Mouse (Mus musculus) WW6 (cell line): ENCODE measurements around the gene Rangap1.

Experiments used
- DNase-seq: peaks from one replicate; pipeline ENCODE4 v3.0.0-alpha.2; 2013; ENCODE audit warnings: low read depth, low spot score

The Rangap1 gene

DNA sequence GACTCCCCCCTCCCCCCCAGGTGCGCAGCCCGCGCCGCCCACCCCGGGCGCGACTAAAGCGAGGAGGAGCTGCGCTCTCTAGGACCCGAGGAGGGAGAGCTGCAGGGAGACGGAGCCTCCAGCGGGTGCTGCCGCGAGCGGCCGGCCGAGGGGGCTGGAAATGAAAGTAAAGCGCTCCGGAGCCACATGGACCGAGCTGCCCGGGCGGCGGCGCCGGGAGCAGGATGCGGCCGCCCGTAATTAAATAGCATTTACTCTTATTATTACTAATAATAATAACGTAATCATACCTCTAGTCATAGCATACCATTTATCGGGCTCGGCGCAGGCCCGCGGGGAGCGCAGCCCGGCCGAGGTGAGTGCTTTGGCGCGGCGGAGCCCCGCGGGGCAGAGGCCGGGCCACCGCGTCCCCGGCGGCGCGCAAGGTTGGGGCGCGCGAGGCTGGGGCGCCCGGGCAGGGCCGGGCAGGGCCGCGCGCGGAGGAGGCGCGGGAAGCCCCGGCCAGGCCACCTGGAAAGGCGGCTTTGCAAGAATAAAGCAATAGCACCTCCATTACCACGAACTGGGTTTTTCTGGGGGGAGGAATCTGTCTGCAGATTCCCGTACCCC is at the start of gene Rangap1, which contains the start of gene Zc3h7b:
TSS of gene Rangap1 (minus strand) at position 539 of the 609 bp plus-strand sequence.
TSS of gene Zc3h7b (plus strand) at position 66 of the 609 bp plus-strand sequence.
- DNase-seq, result no peak

DNA sequence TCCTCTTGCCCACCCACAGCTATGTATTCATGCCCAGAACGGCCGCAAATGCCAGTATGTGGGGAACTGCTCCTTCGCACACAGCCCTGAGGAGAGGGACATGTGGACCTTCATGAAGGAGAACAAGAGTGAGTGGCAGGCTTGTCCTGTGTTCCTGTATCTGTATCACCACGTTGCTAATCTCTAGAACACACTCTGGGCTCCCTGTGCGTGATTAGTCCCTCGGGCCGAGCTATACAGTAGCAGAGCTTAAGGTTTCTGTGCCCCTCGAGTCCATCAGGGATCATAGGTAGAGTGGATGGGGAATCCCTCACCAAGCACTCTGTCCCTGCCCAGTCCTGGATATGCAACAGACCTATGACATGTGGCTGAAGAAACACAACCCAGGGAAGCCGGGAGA is 47.1 kb upstream of the Rangap1 start:
- DNase-seq, result no peak

DNA sequence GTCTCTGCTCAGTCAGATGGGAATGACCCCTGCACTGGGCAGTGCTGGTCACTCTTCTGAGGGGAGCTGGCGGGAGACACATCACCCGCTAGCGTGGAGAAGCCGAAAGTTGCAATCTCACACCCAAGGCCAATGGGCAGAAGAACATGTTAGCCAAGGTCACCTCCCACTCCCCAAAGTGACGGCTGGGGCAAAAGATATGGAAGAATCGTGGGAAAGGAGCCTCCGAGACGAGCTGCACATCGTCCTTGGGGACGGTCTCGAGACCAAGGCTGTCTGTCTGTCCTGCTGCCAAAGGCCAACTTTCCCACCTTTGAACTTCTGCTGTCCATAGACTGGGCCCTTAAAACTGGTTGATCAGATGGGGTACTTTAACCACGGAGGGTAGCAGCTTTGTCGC is 42.2 kb upstream of the Rangap1 start:
- no peak for DNase-seq

DNA sequence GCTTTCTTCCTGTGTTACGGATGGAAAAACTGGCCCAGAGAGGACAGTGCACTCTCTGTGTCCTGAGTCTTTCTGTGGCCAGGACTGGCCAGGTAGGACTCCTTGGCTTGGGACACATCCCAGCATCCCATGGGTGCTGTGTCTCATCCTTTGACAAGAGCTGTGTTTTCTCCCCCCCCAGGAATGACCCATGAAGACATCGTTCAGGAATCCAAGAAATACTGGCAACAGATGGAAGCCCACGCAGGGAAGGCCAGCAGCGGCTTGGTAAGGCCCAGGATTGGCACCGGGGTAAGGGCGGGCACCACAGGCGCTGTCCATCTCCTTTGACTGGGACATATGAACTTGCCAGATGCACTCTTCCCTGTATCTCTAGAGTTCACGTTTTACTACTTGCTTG is 40.4 kb upstream of the Rangap1 start:
- no peak for DNase-seq

DNA sequence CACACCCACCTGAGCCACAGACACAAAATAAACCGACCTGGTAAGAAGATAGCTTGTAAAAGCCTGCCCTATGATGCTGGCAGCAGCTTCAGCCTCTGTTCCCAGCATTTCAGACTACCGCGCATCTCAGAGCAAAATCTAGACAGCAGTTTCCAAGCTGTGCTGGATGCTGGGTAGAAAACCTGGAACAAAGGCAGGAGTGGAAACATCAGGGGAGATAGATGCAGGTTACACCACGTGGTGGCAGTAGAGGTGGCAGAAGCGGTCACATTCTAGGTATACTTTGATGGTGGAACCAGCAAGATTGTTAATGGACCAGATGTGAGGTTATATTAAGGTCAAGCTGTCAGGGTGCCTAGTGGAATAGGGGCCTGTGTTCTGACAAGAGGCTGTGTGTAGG is 39.4 kb upstream of the Rangap1 start:
- DNase-seq, result no peak

DNA sequence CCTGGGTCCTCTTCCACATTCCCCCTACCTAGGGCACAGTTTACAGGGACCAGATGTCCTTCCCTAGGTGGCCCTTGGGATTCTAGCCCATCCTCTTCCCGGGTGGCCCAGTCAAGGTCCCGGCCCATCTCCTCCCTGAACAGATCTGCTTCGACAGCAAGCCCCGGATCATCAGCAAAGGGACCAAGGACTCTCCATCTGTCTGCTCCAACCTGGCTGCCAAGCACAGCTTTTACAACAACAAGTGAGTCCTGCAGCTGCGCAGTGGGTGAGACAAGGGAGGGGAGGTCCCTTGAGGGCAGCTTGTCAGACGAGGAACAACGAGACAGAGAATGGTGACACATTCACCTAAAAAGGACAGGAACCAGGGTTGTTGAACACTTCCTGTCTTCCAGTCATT is 36.5 kb upstream of the Rangap1 start:
- DNase-seq, result no peak

DNA sequence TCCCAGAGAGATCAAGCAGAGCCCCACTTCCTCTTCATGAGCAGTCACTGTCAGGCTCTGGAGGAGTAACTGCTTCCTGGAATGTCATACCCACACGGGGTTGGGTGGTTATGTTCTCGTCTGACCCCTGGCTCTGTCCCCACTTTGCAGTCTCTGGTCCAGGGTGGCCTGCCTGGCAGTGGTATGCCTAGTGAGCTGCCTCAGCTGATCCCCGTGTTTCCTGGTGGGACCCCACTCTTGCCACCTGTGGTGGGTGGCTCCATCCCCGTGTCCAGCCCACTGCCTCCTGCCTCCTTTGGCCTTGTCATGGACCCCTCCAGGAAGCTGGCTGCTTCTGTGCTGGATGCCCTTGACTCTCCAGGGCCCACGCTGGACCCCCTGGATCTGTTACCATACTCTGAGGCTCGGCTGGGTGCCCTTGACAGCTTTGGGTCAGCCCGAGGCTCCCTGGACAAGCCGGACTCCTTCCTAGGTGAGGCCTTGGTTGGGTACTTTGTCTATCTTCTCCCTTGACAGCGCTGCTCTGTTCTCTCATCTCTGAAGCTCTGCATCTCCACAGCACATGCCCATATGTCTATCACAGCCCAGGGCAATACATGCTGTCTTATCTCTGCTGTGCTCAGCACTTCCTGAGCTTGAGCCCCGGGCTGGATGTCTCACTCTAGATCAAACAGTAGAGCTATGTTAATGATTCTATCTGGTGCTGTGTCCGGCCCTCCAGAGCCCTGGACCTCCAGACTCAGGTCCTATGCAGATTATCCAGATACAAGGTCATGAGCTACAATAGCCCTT is 31.5 kb upstream of the Rangap1 start:
- no peak for DNase-seq

DNA sequence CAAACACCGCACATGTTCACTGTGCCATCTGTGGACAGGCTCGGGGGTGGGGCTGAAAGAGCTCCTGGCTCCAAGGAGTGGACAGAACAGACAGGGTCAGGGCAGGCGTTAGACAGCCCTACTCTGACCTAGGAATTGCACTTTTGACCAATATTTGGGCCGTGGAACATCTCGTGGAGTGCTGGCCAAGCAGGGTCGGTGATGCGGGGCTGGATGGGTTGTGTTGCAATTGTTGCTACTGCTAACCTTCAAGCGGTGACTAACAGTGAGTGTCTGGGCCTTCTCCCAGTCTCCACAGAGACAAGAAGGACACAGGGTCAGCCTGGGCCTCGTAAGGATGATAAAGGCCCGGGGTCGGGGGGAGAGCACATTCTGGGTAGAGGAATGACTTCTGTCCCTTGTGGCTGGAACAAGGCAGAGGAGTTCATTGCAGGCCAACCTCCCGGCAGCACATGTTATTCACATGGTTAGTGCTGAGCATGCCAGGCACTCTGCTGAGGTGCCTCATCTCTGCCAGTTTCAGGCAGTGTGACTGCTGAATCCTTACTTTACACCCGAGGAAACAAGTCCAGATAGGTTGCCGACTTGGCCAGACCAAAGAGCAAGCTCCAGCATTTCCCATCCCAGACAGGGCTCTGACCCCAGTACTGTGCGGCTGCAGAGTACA is 29.3 kb upstream of the Rangap1 start:
- DNase-seq, result no peak

DNA sequence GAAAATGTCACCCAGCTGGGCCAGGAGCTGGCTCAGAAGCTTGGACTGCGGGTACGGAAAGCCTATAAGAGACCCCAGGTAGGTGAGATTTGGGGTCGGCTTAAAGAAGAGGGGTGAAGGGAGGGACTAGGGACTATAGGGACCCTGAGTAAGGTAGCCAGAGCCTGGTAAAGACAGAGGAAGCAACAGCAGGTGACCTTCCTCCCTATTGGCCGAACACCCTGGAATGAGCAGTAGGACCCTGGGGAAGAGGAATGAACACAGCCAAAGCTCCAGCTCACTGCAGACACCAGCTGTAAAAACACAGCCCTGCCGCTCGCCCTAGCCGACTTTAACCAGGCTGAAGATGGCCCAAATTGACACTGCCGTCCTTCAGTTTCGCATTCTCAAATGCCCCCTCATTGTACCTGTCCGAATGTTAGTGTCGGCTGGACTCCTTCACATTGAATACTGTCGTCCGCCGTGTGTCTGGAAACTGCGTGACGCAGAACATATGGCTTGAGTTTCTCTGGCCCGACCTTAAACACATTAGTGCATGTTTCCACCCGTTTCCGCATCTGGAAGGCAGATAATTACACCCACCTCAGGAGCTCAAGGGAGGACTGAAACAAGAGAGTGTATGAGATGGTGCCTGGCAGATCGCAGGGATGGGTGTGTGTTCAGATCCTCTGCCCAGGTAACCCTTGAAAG is 27.2 kb upstream of the Rangap1 start:
- no peak for DNase-seq

DNA sequence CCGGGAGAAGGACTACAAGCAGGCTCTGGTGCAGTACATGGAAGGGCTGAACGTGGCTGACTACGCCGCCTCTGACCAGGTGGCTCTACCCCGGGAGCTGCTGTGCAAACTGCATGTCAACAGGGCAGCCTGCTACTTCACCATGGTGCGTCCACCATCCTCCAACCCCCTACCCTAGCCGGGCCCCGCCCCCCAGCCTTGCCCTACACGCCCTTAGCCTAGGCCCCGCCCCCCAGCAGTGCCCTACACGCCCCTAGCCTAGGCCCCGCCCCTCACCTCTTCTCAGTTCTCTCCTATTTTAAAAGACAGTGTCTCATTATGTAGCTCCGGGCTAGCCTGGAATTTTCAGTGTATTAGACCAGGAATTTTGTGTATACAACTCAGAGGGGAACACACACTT is 23.7 kb upstream of the Rangap1 start:
- no peak for DNase-seq

DNA sequence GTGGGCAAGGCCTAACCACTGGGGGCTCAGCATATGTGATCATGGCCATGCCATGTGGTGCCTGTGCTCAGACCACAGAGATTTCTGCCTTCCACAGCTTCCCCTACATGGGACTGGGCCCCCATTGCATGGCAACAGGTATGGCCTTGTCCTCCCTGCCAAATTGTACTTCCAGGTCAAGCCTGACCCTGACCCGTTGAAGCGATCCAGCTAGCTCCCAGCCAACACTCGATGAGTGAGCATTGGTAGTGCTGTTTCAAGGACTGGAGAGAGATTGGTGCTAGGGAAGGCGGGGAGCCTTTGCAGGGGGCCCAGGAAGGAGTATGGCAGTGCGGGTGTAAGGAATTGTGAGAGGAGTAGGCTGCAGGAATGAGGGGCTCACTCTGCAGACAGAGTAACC is 21.1 kb upstream of the Rangap1 start:
- DNase-seq, result no peak

DNA sequence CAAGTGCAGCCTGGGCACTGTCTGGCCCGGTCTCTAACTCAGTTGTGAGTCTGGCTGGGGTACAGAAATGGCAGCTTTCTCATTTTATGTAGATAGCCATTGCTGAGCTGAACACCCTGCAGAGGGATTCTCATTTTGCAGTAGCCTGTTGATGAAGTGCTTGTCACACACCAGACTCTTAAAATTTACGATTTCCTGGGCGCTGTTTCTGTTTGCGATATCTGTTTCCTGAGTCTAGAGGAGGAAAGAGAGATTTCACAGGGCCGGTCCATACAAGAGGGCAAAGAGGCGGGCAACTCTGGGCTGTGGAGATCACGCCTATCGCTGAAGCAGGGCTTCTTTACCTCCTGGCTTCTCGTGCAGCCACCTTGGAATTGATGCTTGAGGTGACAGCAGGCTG is 20.3 kb upstream of the Rangap1 start:
- DNase-seq, result no peak

DNA sequence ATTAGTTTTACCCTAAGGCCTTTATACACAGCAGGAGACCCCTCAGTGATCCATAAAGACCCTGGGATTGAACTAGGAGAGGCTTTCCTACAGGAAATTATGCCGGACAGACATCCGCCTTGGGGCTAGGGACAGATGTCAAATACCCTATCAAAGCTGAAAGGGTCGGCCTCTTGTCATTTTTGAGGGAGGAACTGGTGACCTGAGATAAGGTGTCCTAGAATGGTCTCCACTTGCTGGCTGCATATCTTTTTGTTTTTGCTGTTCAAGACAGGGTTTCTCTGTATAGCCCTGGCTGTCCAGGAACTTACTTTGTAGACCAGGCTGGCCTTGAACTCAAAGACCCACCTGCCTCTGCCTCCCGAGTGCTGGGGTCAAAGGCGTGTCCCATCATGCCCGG is 19.2 kb upstream of the Rangap1 start:
- no peak for DNase-seq

DNA sequence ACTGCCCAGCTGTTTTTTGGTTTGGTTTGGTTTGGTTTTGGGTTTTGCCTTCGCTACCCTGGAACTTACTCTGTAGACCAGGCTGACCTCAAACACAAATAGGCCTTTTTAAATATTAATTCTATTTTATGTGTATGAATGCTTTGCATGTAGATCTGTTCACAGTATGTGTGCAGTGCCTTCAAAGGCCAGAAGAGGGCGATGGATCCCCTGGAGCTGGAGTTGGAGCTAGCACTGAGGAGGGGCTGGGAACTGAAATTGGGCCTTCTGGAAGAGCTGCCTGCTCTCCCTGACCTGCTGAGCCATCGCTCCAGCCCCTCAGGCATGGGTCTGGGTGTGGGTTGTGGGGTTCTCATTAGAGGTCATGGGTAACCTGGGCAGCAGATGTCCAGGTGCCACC is 16.6 kb upstream of the Rangap1 start:
- DNase-seq, result no peak

DNA sequence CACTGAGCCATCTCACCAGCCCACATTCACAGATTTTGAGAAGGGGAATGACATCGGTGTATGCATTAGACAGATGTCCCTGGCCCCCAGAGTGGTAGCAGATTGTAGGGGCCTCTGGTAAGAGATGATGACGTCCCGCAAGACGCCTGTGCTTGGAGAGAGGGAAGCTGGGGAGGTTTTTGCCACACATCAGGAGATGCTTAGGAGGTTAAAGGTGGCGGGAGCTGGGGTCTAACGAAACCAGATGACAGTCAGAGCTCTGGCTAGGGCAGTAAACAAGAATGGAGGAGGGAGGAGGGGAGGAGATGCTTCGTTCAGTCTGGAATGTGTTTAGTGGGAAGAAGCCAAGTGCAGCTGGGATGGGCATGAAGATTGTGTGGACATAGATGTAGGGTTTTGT is 16.1 kb upstream of the Rangap1 start:
- no peak for DNase-seq

DNA sequence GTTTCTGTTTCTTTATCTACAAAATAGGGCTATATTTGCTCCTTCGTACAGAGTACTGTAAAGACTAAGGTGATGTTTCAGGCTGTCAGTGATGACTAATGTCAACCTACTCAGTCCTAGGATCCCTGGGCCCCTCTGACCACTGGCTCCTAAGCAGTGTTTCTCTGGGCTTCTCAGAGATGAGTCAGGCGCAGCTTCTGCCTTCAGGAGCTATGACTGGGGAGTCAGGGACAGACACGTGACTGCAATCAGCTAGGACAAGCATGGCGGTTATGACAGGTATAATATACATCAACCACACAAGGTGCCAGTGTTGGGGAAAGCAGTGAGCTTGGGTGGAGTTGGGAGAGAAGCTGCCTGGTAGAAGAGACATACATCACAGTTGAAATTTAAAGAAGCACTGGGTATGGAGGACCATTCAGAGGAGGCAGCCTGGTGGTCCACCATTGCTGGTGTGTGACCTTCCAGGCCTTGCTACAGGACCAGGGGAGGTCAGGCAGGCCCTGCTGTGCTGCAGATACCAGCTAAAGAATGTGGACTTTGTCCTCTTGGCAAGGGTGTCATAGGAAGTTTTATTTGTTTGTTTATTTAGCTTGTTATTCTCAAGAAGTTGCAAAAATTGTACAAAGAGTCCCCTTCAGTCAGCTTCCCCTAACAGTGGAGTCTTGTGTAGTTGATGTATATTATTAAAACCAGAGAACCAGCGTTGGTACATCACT is 15.2 kb upstream of the Rangap1 start:
- no peak for DNase-seq

DNA sequence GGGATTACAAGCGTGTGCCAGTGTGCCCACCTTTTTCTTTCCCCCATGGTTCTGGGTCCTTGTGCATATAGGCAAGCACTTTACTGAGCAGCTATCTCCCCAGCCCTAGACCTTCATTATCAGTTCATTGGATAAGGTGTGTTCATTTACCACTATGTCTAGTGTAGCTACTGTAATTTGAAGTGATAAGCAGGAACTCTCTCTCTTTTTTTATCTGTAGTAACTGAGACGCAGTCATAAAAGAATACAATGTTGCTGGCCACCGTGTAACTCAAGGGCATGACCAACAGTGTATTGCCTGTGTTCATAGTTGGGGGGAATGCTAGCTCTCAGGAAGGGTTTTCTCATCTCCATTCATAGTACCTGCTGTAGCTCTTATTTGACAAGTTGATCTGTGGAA is 14.2 kb upstream of the Rangap1 start:
- DNase-seq, result no peak

DNA sequence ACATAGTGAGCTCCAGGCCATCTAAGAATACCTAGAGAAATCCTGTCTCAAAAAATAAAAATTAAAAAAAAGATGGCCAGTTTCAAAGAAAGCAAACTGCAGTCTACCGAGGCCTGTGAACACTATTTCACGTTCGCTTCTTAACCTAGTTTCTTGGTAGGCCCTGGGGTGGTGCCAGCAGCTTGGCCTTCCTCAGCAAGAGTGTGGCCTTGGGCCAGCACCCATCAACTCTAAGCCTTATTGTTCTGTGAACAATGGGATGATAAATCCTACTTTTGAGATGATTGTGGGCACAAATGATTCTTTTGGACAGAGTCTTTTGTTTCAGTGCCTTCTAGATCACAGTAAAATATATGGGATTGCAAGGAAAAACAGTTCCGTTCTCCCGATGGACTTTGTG is 13.4 kb upstream of the Rangap1 start:
- no peak for DNase-seq

DNA sequence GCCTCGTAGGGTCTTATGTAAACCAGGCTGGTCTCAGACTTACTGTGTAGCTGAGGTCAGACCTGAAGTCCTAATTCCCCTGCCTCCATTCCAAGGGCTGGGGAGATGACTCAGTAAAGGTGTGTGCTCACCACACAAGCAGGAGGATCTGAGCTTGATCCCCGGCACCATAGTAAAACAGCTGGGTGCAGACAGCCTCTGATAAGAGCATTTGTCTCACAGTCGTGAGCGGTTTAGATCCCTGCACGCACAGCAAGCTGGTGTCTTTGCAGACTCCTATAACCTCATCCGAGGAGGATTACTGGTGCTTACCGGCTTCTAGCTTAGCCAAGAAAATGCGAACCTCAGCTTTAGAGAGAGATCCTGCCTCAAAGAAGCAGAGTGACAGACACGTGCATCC is 8.3 kb upstream of the Rangap1 start:
- DNase-seq, result no peak

DNA sequence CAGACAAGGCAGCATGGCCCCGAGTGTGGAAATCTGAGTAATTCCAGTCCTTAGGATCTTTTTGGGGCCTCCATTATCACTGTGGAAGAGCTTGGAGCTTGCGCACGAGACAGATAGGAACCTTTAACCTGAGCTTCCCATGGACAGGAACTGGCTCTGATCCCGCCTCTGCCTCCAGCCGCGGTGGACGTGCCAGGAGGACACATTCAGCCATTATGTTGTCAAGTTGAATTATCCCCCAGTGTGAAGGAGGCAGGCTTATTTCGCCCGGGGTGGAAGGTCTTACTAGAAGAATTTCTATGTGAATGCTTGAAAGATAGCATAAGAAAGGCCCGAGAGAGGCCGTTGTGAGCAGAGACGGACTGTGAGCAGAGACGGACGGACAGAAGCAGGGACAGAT is 4.4 kb upstream of the Rangap1 start:
- no peak for DNase-seq

DNA sequence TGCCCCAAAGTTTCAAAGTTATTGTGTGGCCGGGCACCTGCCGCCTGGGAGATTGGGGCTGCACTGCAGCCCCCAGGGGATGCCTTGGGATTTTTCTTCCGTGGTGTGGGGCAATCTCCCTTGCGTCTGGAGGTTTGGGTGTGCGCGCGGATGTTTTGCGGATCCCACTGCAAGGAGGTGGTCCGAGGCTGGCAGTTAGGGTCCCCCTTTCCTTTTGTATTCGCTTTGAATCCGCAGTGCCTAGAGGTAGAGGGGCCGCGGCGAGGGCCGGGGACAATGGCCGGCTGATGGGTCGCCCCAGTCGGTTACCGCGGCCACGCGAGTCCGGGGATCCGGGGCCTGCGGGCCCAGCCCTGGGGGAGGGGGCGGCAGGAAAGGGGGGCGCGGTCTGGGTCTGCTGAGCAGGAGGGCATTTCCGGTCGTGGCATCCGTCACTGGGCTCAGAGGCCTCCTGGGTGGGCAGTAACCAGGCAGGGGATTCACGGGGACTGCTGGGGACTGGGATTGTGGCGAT is 328 bp upstream of the Rangap1 start:
- no peak for DNase-seq
